ENCODE assay signal across 14 mouse cellular contexts in the genomic region with DNA sequence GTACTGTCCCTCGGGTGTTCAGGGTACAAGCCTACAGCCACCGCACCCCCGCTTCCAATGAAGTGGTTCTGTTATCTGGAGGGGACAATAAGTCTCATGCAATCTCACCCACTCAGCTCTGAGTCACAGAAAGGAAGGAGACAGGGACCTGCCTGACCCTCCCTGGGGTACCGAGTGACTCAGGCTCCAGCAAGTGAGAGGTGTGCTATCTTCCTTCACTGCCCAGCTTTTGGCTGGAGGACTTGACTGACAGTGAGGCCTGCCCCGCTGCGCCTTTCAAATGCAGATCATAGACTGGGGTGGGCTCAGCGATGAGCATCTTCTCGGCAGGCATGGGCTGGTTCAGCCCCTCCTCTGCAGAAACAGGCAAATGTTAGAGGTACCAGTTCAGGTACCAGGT. TPM values are rescaled to one million over a fixed set of nuclear protein-coding genes. Genes with fewer than 3 reads are reported as not detected.
A peak's percentile ranks its signal among the peaks of the same experiment; 100 is the strongest.
DNase-seq lines count a peak whose midpoint lies in the region; ATAC-seq and TF ChIP-seq lines count a peak whose summit lies in the region.
"Had no signal": no experiment of that assay in that cellular context is flagged by ENCODE, and none has a peak within 500 bp of the region (broad histone marks: within the 10 kb centered on the region; RNA-seq: fewer than 3 reads in every experiment).

No protein-coding gene starts in this region.

- peaks cover 85% of the 10 kb centered on the region for H3K4me1 ChIP-seq in brown adipose tissue, adult 24 weeks (ENCODE audit: control insufficient read depth, insufficient read depth, insufficient read length, low read length)

- DNase-seq in adrenal gland, adult (ENCODE audit: inconsistent age in 2 of 2, low spot score in 1 of 2): peak; percentile 85 to 89
- DNase-seq in adrenal gland, postnatal 10 days: no peak
- no peak for DNase-seq in layer of hippocampus, adult 2 months (ENCODE audit: low spot score in 2 of 2)
- DNase-seq in layer of hippocampus, adult 9-11 months: no peak
- no peak for DNase-seq in left cerebral cortex, postnatal 25 days (ENCODE audit: low spot score in 2 of 2)
- DNase-seq: cerebellum, adult 2 months; thymus, adult 2 months had no signal

- TF ChIP-seq CTCF in layer of hippocampus, adult 2 months (conservative IDR thresholded peaks at IDR 0.05): no peak

- H3K27ac ChIP-seq in layer of hippocampus, adult 2 months: peak overlapping the region; percentile 75
- 0 out of 2 replicates have a peak overlapping the region, but pooled peaks have one; percentile 4 for H3K27ac ChIP-seq in brown adipose tissue, adult 24 weeks (replicated peaks; ENCODE audit: low read depth, low read length)
- H3K27ac ChIP-seq: embryonic facial prominence, embryonic 13.5 days; intestine, embryonic 15.5 days; neural tube, embryonic 15.5 days had no signal

- intact Hi-C loops in left cerebral cortex, postnatal 25 days (cut with DNase I): no loop called here

- 0 out of 2 replicates have a peak, but pooled peaks have one; percentile 5 for ATAC-seq in megakaryocyte-erythroid progenitor cell, adult 5-6 weeks (replicated peaks; ENCODE audit: low FRiP score, low TSS enrichment, poor library complexity, severe bottlenecking)
- ATAC-seq in inflammation-experienced regulatory T-cells, adult 6 months: no peak

- H3K4me3 ChIP-seq in layer of hippocampus, adult 2 months: no peak overlapping the region
- no peak overlapping the region for H3K4me3 ChIP-seq in brown adipose tissue, adult 24 weeks (ENCODE audit: insufficient read depth, low read depth, low read length)
- H3K4me3 ChIP-seq: embryonic facial prominence, embryonic 13.5 days; heart, embryonic 13.5 days; intestine, embryonic 15.5 days; neural tube, embryonic 15.5 days had no signal

RNA-seq across cellular contexts. Expression of gene Tpst2, which starts 18.7 kb away (rescaled TPM):
- total RNA-seq in adrenal gland, postnatal 10 days (2021): 100 to 1,000 TPM; 116 to 169 TPM
- 10 to 100 TPM; 45.3 to 45.4 TPM for total RNA-seq in layer of hippocampus, adult 2 months (2021)
- 23.8 and 30.1 TPM in 2 replicates for polyA plus RNA-seq in brown adipose tissue, adult 24 weeks (2012; ENCODE audit: insufficient read depth, insufficient read length, missing spikeins)
- total RNA-seq in megakaryocyte-erythroid progenitor cell, adult 5-6 weeks (2014; fragmentation: Nextera tagmentation): 37.4 and 43.4 TPM in 2 replicates
- total RNA-seq in megakaryocyte-erythroid progenitor cell, adult 5-6 weeks (2017): 17.6 and 27.3 TPM in 2 replicates
- polyA plus RNA-seq in inflammation-experienced regulatory T-cells, adult 6 months (2017; shearing (Covaris generic)): 100 to 1,000 TPM in 1 of 3 experiments, 10 to 100 TPM in 2; 59.1 to 111 (median 64.1) TPM
- total RNA-seq in left cerebral cortex, postnatal 25 days (2021): 10 to 100 TPM; 39.0 to 43.9 TPM

RNA-seq across cellular contexts. Expression of gene Tfip11, which starts 31.0 kb away (rescaled TPM):
- total RNA-seq in adrenal gland, postnatal 10 days (2021): 10 to 100 TPM; 28.4 to 32.3 TPM
- 10 to 100 TPM; 40.6 to 40.8 TPM for total RNA-seq in layer of hippocampus, adult 2 months (2021)
- polyA plus RNA-seq in brown adipose tissue, adult 24 weeks (2012; ENCODE audit: insufficient read depth, insufficient read length, missing spikeins): 9.5 and 9.8 TPM in 2 replicates
- total RNA-seq in megakaryocyte-erythroid progenitor cell, adult 5-6 weeks (2014; fragmentation: Nextera tagmentation): 32.1 and 33.3 TPM in 2 replicates
- 14.7 and 22.6 TPM in 2 replicates for total RNA-seq in megakaryocyte-erythroid progenitor cell, adult 5-6 weeks (2017)
- polyA plus RNA-seq in inflammation-experienced regulatory T-cells, adult 6 months (2017; shearing (Covaris generic)): 10 to 100 TPM; 14.7 to 26.1 (median 15.3) TPM
- 10 to 100 TPM; 39.9 to 40.0 TPM for total RNA-seq in left cerebral cortex, postnatal 25 days (2021)

RNA-seq across cellular contexts. Expression of gene Crybb1, which starts 39.5 kb away (rescaled TPM):
- 1 to 10 TPM; 1.4 to 2.2 TPM for total RNA-seq in adrenal gland, postnatal 10 days (2021)
- 1 to 10 TPM; 6.4 to 7.8 TPM for total RNA-seq in layer of hippocampus, adult 2 months (2021)
- polyA plus RNA-seq in brown adipose tissue, adult 24 weeks (2012; ENCODE audit: insufficient read depth, insufficient read length, missing spikeins): not detected in 2 replicates
- not detected in 2 replicates for total RNA-seq in megakaryocyte-erythroid progenitor cell, adult 5-6 weeks (2014; fragmentation: Nextera tagmentation)
- total RNA-seq in megakaryocyte-erythroid progenitor cell, adult 5-6 weeks (2017): not detected in 2 replicates
- under 1 TPM in 1 of 3 experiments, not detected in 2; 0.97 TPM for polyA plus RNA-seq in inflammation-experienced regulatory T-cells, adult 6 months (2017; shearing (Covaris generic))
- 1 to 10 TPM; 7.7 to 9.9 TPM for total RNA-seq in left cerebral cortex, postnatal 25 days (2021)

RNA-seq across cellular contexts. Expression of gene Cryba4, which starts 42.8 kb away (rescaled TPM):
- 10 to 100 TPM in 1 of 2 experiments, 1 to 10 TPM in 1; 7.9 to 17.4 TPM for total RNA-seq in adrenal gland, postnatal 10 days (2021)
- 1 to 10 TPM; 1.0 to 1.5 TPM for total RNA-seq in layer of hippocampus, adult 2 months (2021)
- not detected in 2 replicates for polyA plus RNA-seq in brown adipose tissue, adult 24 weeks (2012; ENCODE audit: insufficient read depth, insufficient read length, missing spikeins)
- not detected in 2 replicates for total RNA-seq in megakaryocyte-erythroid progenitor cell, adult 5-6 weeks (2014; fragmentation: Nextera tagmentation)
- total RNA-seq in megakaryocyte-erythroid progenitor cell, adult 5-6 weeks (2017): not detected in 2 replicates
- polyA plus RNA-seq in inflammation-experienced regulatory T-cells, adult 6 months (2017; shearing (Covaris generic)): 1 to 10 TPM in 1 of 3 experiments, under 1 TPM in 1, not detected in 1; 0.56 to 1.3 TPM
- total RNA-seq in left cerebral cortex, postnatal 25 days (2021): 1 to 10 TPM in 1 of 2 experiments, under 1 TPM in 1; 0.78 to 1.0 TPM

RNA-seq across cellular contexts. Expression of gene Srrd, which starts 47.7 kb away (rescaled TPM):
- 10 to 100 TPM; 15.7 to 25.8 TPM for total RNA-seq in adrenal gland, postnatal 10 days (2021)
- total RNA-seq in layer of hippocampus, adult 2 months (2021): 10 to 100 TPM; 21.4 to 30.4 TPM
- polyA plus RNA-seq in brown adipose tissue, adult 24 weeks (2012; ENCODE audit: insufficient read depth, insufficient read length, missing spikeins): 8.3 and 14.3 TPM in 2 replicates
- 17.6 and 30.6 TPM in 2 replicates for total RNA-seq in megakaryocyte-erythroid progenitor cell, adult 5-6 weeks (2014; fragmentation: Nextera tagmentation)
- total RNA-seq in megakaryocyte-erythroid progenitor cell, adult 5-6 weeks (2017): 16.2 and 18.7 TPM in 2 replicates
- 1 to 10 TPM; 2.9 to 4.8 (median 4.4) TPM for polyA plus RNA-seq in inflammation-experienced regulatory T-cells, adult 6 months (2017; shearing (Covaris generic))
- total RNA-seq in left cerebral cortex, postnatal 25 days (2021): 10 to 100 TPM; 22.6 to 24.8 TPM

Comparison
In these comparisons a context has a peak if more than half of its experiments do, and no peak if none do; other contexts are left out.
1. DNase-seq: peak in adrenal gland, adult (2 of 2); none in adrenal gland, postnatal 10 days (single experiment), layer of hippocampus, adult 2 months (0 of 2), layer of hippocampus, adult 9-11 months (single experiment) and left cerebral cortex, postnatal 25 days (0 of 2).